Mouse (Mus musculus): ENCODE data around the gene Mcoln1. TPM values are rescaled to one million over a fixed set of nuclear protein-coding genes. Genes with fewer than 3 reads are reported as not detected.

Mcoln1 gene
- polyA plus RNA-seq, 2 experiments = 12.6 to 26.1 TPM

GRCm38 (mm10) chr8:3467006-3467885 lies 33.0 kb upstream of the Mcoln1 start, which contains the start of gene Pex11g:
Gene Pex11g, minus strand, starts transcription at chr8:3467680.
- Histone ChIP-seq H3K9me3 (ENCODE audit: control insufficient read depth, low read length) (no peaks in the 10 kb centered on the region), H3K9ac (replicated peaks) (peak within 1 kb of the TSS; percentile 24), H3K27me3 (ENCODE audit: control insufficient read depth, insufficient read depth, low read length) (no peaks in the 10 kb centered on the region), H3K4me1 (replicated peaks; ENCODE audit: control insufficient read depth in 2 of 2, insufficient read depth in 2 of 2, low read length in 1 of 2) (peaks cover 0 to 15% of the 10 kb centered on the region in 2 experiments; a peak in 2 of 4 replicates), H3K27ac (no peak within 1 kb of the TSS), H3K4me2 (ENCODE audit: low read depth) (peak within 1 kb of the TSS; percentile 72), H3K4me3 (ENCODE audit: insufficient read depth in 1 of 2, low read depth in 2 of 2, low read length in 2 of 2) (peak within 1 kb of the TSS; percentile 47 to 84), H3K36me3 (replicated peaks; ENCODE audit: control insufficient read depth, insufficient read depth, low read depth) (no peaks in the 10 kb centered on the region)
- TF ChIP-seq EP300 (IDR thresholded peaks at IDR 0.05; ENCODE audit: low read depth) (no peak), CTCF (IDR thresholded peaks at IDR 0.05; ENCODE audit: low read depth) (no peak)
- 7% methylated on average over 32 of the region's 32 CpGs for WGBS (ENCODE audit: insufficient replicate concordance)
- ATAC-seq (ENCODE audit: insufficient read depth) (peak; percentile 86), DNase-seq (ENCODE audit: low read depth in 3 of 3, low spot score in 3 of 3) (peak; percentile 86 to 88 (median 87))

GRCm38 (mm10) chr8:3467886-3468545 lies 32.2 kb upstream of the Mcoln1 start:
- WGBS (ENCODE audit: insufficient replicate concordance) = 46% methylated on average over 9 of the region's 9 CpGs
- DNase-seq (ENCODE audit: low read depth in 3 of 3, low spot score in 3 of 3) = no peak

GRCm38 (mm10) chr8:3468838-3469237 lies 31.4 kb upstream of the Mcoln1 start:
- Histone ChIP-seq H3K4me1 (replicated peaks; ENCODE audit: control insufficient read depth in 2 of 2, insufficient read depth in 2 of 2, low read length in 1 of 2) (peaks cover 0 to 15% of the 10 kb centered on the region in 2 experiments; a peak in 2 of 4 replicates), H3K9ac (replicated peaks) (no peak overlapping the region), H3K4me3 (ENCODE audit: insufficient read depth in 1 of 2, low read depth in 2 of 2, low read length in 2 of 2) (no peak overlapping the region), H3K27ac (no peak overlapping the region), H3K27me3 (ENCODE audit: control insufficient read depth, insufficient read depth, low read length) (no peaks in the 10 kb centered on the region), H3K4me2 (ENCODE audit: low read depth) (no peak overlapping the region), H3K36me3 (replicated peaks; ENCODE audit: control insufficient read depth, insufficient read depth, low read depth) (no peaks in the 10 kb centered on the region), H3K9me3 (ENCODE audit: control insufficient read depth, low read length) (no peaks in the 10 kb centered on the region)
- 48% methylated on average over 1 of the region's 1 CpGs for WGBS (ENCODE audit: insufficient replicate concordance)
- DNase-seq (ENCODE audit: low read depth in 3 of 3, low spot score in 3 of 3) (no peak), ATAC-seq (ENCODE audit: insufficient read depth) (no peak)
- TF ChIP-seq CTCF (IDR thresholded peaks at IDR 0.05; ENCODE audit: low read depth) = no peak
- TF ChIP-seq EP300 (IDR thresholded peaks at IDR 0.05; ENCODE audit: low read depth) = no peak

More at GRCm38 (mm10) chr8:3467886-3468545, 32.2 kb upstream of the Mcoln1 start:
- Histone ChIP-seq H3K27ac (no peak overlapping the region), H3K4me1 (replicated peaks; ENCODE audit: control insufficient read depth in 2 of 2, insufficient read depth in 2 of 2, low read length in 1 of 2) (peaks cover 0 to 15% of the 10 kb centered on the region in 2 experiments; a peak in 2 of 4 replicates), H3K9ac (replicated peaks) (peak overlapping the region; percentile 24), H3K4me3 (ENCODE audit: insufficient read depth in 1 of 2, low read depth in 2 of 2, low read length in 2 of 2) (peak overlapping the region; percentile 47 to 84), H3K36me3 (replicated peaks; ENCODE audit: control insufficient read depth, insufficient read depth, low read depth) (no peaks in the 10 kb centered on the region), H3K4me2 (ENCODE audit: low read depth) (peak overlapping the region; percentile 72), H3K27me3 (ENCODE audit: control insufficient read depth, insufficient read depth, low read length) (no peaks in the 10 kb centered on the region), H3K9me3 (ENCODE audit: control insufficient read depth, low read length) (no peaks in the 10 kb centered on the region)
- no peak for TF ChIP-seq CTCF (IDR thresholded peaks at IDR 0.05; ENCODE audit: low read depth)
- no peak for TF ChIP-seq EP300 (IDR thresholded peaks at IDR 0.05; ENCODE audit: low read depth)
- no peak for ATAC-seq (ENCODE audit: insufficient read depth)

- H3K27ac ChIP-seq = no peak within 1 kb of the TSS
- ATAC-seq (ENCODE audit: insufficient read depth) (no peak), DNase-seq (ENCODE audit: low read depth in 3 of 3, low spot score in 3 of 3) (no peak)
- no peak within 1 kb of the TSS for H3K4me3 ChIP-seq (ENCODE audit: insufficient read depth in 1 of 2, low read depth in 2 of 2, low read length in 2 of 2)
- H3K4me2 ChIP-seq (ENCODE audit: low read depth) = no peak within 1 kb of the TSS
- H3K4me1 ChIP-seq (replicated peaks; ENCODE audit: control insufficient read depth in 2 of 2, insufficient read depth in 2 of 2, low read length in 1 of 2) = peaks cover 0 to 15% of the 10 kb centered on the region in 2 experiments; a peak in 2 of 4 replicates
- TF ChIP-seq EP300 (IDR thresholded peaks at IDR 0.05; ENCODE audit: low read depth) (no peak), CTCF (IDR thresholded peaks at IDR 0.05; ENCODE audit: low read depth) (no peak)
- H3K36me3 ChIP-seq (replicated peaks; ENCODE audit: control insufficient read depth, insufficient read depth, low read depth) = no peaks in the 10 kb centered on the region
- H3K27me3 ChIP-seq (ENCODE audit: control insufficient read depth, insufficient read depth, low read length) = no peaks in the 10 kb centered on the region
- H3K9ac ChIP-seq (replicated peaks) = no peak within 1 kb of the TSS
- H3K9me3 ChIP-seq (ENCODE audit: control insufficient read depth, low read length) = no peaks in the 10 kb centered on the region
These were observed 29.7 kb upstream of the Mcoln1 start, which contains the start of gene Tex45 for GRCm38 (mm10) chr8:3470562-3470961. Gene Tex45, plus strand, starts transcription at chr8:3470862.
